Mouse (Mus musculus) CD4-positive naive resting alpha-beta T cell, adult 76 days (primary cell): ENCODE results near the gene Zcchc7. TPM values are rescaled to one million over a fixed set of nuclear protein-coding genes. Genes with fewer than 3 reads are reported as not detected.

Experiments
- total RNA-seq: library from RNA; stranded (reverse); gene quantifications from one replicate; pipeline ENCODE4 v1.2.4, GENCODE M21; 2023

Gene Zcchc7
- total RNA-seq, result 149 TPM

GRCm38 (mm10) chr4:44755553-44756133 lies at the start of gene Zcchc7:
Zcchc7 (plus strand) TSS chr4:44755877.

GRCm38 (mm10) chr4:44709740-44710700 lies 45.7 kb upstream of the Zcchc7 start, which contains the start of gene Pax5:
Pax5 (minus strand) TSS chr4:44710487.

GRCm38 (mm10) chr4:44981280-44981973 lies 225.8 kb downstream of the Zcchc7 start, which contains the start of gene Grhpr:
Grhpr (plus strand) TSS chr4:44981395.

Other genes with a start within 250 kb of the Zcchc7 start
- 66.4 TPM for gene Pax5, start 45.4 kb upstream of the Zcchc7 start, total RNA-seq
- 11.5 TPM for gene Grhpr, start 225.5 kb downstream of the Zcchc7 start, total RNA-seq